Mouse (Mus musculus) thymus, adult 2 months (tissue): Measurements from ENCODE around the gene Cacna2d2. TPM values are rescaled to one million over a fixed set of nuclear protein-coding genes. Genes with fewer than 3 reads are reported as not detected.

Source experiments
- DNase-seq: peaks from one replicate; pipeline ENCODE4 v3.0.0; 2021
- H3K27ac ChIP-seq: fragments of 200-500 bp; 2 replicates; pipeline ENCODE4 v1.5.1; 2012; ENCODE audit warnings: low read length, control low read depth; ENCODE audit not compliant: control insufficient read depth, insufficient read depth
- H3K27me3 ChIP-seq: fragments of 200-500 bp; 2 replicates; pipeline ENCODE4 v1.6.1; 2012; ENCODE audit warnings: mild to moderate bottlenecking, low read length, moderate library complexity, mixed read lengths; ENCODE audit not compliant: control insufficient read depth, insufficient read depth
- H3K36me3 ChIP-seq: fragments of 200-500 bp; 2 replicates; pipeline ENCODE4 v1.6.1; 2012; ENCODE audit warnings: mild to moderate bottlenecking, low read length, moderate library complexity; ENCODE audit not compliant: control insufficient read depth, insufficient read depth
- H3K4me1 ChIP-seq: fragments of 200-500 bp; replicated peaks from 2 replicates; pipeline ENCODE4 v1.6.1; 2012; ENCODE audit warnings: low read length; ENCODE audit not compliant: control insufficient read depth, insufficient read depth
- H3K4me3 ChIP-seq: fragments of 200-500 bp; 2 replicates; pipeline ENCODE4 v1.5.1; 2012; ENCODE audit warnings: mild to moderate bottlenecking, low read length, control low read depth, moderate library complexity; ENCODE audit not compliant: control insufficient read depth, insufficient read depth
- CTCF ChIP-seq: fragments of 200-500 bp; IDR thresholded peaks from 2 replicates; pipeline ENCODE4 v1.5.1; 2012; ENCODE audit warnings: mild to moderate bottlenecking, control low read depth, low read length, moderate library complexity, borderline replicate concordance; ENCODE audit not compliant: control insufficient read depth, poor library complexity, insufficient read depth; ENCODE audit errors: extremely low read depth
- POLR2A ChIP-seq: fragments of 200-500 bp; IDR thresholded peaks from 2 replicates; pipeline ENCODE4 v1.6.1; 2012; ENCODE audit warnings: mild to moderate bottlenecking, low read length, control low read depth, moderate library complexity; ENCODE audit not compliant: control insufficient read depth, poor library complexity, insufficient read depth; ENCODE audit errors: extremely low read depth
- WGBS: fragments of 180-500 bp; shearing (Covaris S2); methylation state at CpG from one replicate; pipeline ENCODE4 v1.1.7; 2018; 5-methylcytosine and 5-hydroxymethylcytosine counted together
- polyA plus RNA-seq: library from polyadenylated mRNA; depleted of rRNA; stranded (reverse); fragments of >200 nt; gene quantifications from 2 replicates; pipeline ENCODE4 v1.2.3, GENCODE M21; 2012

Cacna2d2 gene
- polyA plus RNA-seq, 1 experiment = 8.9 TPM

DNA sequence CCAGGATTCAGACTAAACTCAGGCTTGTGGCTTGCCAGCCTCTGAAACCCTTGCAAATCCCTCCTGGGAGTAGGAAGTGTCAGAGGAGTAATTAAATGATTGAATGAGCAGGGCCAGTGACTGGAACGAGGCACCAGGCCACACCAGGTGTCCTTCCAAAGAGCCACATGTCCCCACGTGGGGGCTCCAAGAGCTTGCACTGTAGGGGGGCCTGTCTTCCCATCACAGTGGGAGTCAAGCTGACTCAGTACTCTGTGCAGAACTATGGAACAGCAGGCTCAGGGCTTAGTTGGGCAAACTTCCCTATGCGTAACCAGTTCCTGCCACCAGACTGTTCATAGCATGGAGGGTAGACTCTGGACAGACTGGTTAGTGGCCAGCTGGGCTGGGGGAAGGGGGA, 15.0 kb upstream of the Cacna2d2 start:
- Histone ChIP-seq H3K4me3 (no peak overlapping the region), H3K27me3 (peaks cover 3% of the 10 kb centered on the region), H3K36me3 (no peaks in the 10 kb centered on the region), H3K4me1 (no peaks in the 10 kb centered on the region), H3K27ac (no peak overlapping the region)
- TF ChIP-seq POLR2A (no peak), CTCF (no peak)
- no peak for DNase-seq
- 37% methylated on average over 3 of the region's 3 CpGs for WGBS

DNA sequence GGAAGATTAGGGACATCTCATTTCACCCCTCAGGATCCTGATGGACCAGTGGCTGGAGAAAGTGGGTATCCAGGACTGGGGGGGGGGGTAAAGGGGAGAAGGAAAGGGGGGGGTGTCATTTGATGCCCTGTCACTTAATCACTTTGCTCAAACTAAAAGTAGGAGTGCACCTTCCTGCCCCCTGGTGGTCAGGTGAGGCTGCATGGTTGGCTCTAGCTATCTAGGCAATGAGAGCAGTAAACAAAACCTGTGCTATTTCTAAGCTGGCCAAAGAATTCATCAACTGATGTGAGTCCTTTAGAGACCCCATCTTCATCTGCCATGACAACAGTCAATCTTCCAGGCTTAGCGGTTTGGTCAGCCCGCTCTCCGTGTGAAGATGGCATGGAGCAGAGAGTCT, 12.7 kb upstream of the Cacna2d2 start:
- Histone ChIP-seq H3K4me3 (no peak overlapping the region), H3K36me3 (no peaks in the 10 kb centered on the region), H3K27ac (no peak overlapping the region), H3K4me1 (no peaks in the 10 kb centered on the region), H3K27me3 (no peaks in the 10 kb centered on the region)
- 63% methylated on average over 3 of the region's 3 CpGs for WGBS
- TF ChIP-seq POLR2A = no peak
- TF ChIP-seq CTCF = no peak
- DNase-seq = peak; percentile 48

DNA sequence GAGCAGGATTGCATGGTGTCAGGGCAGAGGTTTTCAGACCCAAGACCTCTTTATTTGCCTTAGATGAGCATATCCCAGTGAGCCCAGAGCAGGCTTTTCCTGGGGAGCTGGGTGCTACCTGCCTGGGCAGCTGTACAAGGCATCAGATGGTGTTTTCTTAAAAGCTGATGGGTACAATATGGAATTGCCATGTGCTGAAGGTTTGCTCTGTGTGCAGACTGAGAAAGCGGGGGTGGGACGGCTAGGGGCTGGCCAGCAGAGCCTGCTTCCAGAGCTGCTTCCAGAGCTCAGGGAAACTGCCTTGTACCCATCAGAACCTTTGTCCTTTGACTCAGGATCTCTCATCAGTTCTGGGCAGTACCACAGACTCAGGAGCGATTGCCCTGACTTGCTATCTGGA, 11.7 kb upstream of the Cacna2d2 start:
- Histone ChIP-seq H3K4me1 (no peaks in the 10 kb centered on the region), H3K27ac (no peak overlapping the region), H3K27me3 (no peaks in the 10 kb centered on the region), H3K4me3 (no peak overlapping the region), H3K36me3 (no peaks in the 10 kb centered on the region)
- no peak for DNase-seq
- TF ChIP-seq POLR2A = no peak
- WGBS = 96% methylated on average over 3 of the region's 3 CpGs

DNA sequence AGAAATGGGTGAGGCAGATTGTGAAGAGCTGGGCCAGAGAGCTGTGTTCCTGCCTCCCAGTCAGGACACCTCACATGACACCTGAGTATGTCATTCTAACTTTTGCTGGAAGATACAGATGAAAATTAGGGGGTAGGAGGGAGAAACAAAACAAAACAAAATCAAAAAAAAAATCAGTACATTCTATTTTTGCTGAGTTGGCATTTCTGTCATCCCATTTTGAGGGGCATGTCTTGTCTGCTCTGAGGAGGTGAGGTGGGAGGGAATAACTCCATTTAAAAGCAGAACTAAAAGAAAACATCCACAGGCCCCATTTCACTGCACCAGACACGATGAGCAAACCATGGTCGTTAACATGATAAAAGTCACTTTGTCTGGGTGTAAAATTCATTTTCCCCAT, 11.1 kb upstream of the Cacna2d2 start:
- no peaks in the 10 kb centered on the region for H3K27me3 ChIP-seq

DNA sequence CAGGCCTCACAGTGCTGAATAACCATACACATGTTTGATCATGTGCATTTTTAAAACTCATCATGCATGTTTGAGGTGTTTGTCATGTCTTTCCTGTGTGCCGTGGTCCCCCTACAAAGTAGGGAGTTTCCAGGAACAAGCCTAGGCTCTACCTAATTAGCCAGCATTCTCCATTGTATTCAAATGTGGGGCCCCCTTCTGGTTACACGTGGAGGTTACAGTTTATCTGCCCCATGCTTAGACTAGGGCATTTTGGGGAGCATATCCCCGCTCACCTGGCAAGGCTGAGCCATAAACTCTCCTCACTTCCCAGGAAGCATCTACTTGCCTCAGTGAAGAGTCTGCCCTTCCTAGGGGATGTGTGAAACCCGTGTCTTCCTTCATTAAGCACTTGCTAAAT, 3.0 kb upstream of the Cacna2d2 start:
- no peak overlapping the region for H3K4me3 ChIP-seq
- H3K36me3 ChIP-seq = no peaks in the 10 kb centered on the region
- TF ChIP-seq POLR2A = no peak
- TF ChIP-seq CTCF = no peak
- H3K4me1 ChIP-seq = no peaks in the 10 kb centered on the region; the same call in 1 of the 2 replicates
- DNase-seq = peak; percentile 4
- H3K27me3 ChIP-seq = peaks cover 3% of the 10 kb centered on the region; the same call in 1 of the 2 replicates
- WGBS = 23% methylated on average over 4 of the region's 4 CpGs
- no peak overlapping the region for H3K27ac ChIP-seq

More for the DNA sequence above, 11.1 kb upstream of the Cacna2d2 start:
- Histone ChIP-seq H3K4me3 (no peak overlapping the region), H3K27ac (no peak overlapping the region), H3K4me1 (no peaks in the 10 kb centered on the region), H3K36me3 (no peaks in the 10 kb centered on the region)
- DNase-seq = no peak
- no peak for TF ChIP-seq CTCF
- TF ChIP-seq POLR2A = no peak
- WGBS = 54% methylated on average over 2 of the region's 2 CpGs

DNA sequence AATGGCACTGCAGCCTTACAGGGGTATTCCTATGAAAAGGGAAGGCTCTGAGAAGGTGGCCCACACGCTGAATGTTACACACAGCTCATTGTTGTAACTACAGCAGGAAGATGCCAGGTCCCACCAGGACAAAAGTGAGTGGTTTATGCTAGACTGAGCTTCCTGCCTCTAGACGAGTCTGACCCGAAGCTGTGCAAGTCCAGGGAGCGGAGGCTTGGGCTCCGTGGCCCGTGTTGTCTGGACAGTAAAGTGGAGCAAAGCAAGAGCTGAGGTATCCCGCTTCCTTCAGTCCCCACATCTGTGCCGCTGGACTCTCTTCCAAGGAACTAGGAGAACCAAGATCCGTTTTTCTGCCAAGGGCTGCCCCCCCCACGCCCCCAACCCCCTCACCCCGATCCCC, 444 bp upstream of the Cacna2d2 start:
- H3K36me3 ChIP-seq = no peaks in the 10 kb centered on the region
- DNase-seq = no peak
- no peak for TF ChIP-seq POLR2A
- TF ChIP-seq CTCF = no peak
- H3K27me3 ChIP-seq = peaks cover 3% of the 10 kb centered on the region; the same call in 1 of the 2 replicates
- H3K4me1 ChIP-seq = no peaks in the 10 kb centered on the region; the same call in 1 of the 2 replicates
- no peak overlapping the region for H3K4me3 ChIP-seq
- 28% methylated on average over 11 of the region's 11 CpGs for WGBS
- no peak overlapping the region for H3K27ac ChIP-seq

DNA sequence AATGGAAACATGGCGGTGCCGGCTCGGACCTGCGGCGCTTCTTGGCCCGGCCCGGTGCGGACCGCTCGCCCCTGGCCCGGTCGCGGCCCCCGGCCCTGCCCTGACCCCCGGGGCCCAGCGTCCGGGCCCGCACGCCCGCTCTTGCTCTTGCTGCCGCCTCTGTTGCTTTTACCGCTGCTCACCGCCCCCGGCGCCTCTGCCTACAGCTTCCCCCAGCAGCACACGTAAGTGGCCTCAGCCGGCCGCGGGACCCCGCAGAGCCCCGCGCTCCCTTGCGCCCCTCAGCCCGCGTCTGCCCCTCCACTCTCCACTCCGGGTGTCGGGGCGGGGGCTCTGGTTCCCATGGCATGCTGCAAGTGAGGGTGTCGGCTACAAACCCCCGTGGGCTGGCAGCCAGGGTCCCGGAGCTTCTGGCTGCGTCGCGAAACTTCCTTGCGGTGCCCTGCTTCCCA, 674 bp downstream of the Cacna2d2 start:
- no peak overlapping the region for H3K4me3 ChIP-seq
- 3% methylated on average over 38 of the region's 45 CpGs for WGBS
- no peak for DNase-seq
- TF ChIP-seq CTCF = no peak
- TF ChIP-seq POLR2A = no peak
- H3K4me1 ChIP-seq = no peaks in the 10 kb centered on the region; the same call in 1 of the 2 replicates
- peaks cover 3% of the 10 kb centered on the region; the same call in 1 of the 2 replicates for H3K27me3 ChIP-seq
- H3K36me3 ChIP-seq = no peaks in the 10 kb centered on the region
- H3K27ac ChIP-seq = no peak overlapping the region
